Mouse (Mus musculus) Patski (cell line): Measurements from ENCODE around the gene Ubap1l. TPM values are rescaled to one million over a fixed set of nuclear protein-coding genes. Genes with fewer than 3 reads are reported as not detected.

ENCODE experiments used
- ATAC-seq: fragments of 100-300 bp; one replicate; pipeline ENCODE4 v1.8.0; 2021
- CTCF ChIA-PET: fragments of 350-600 bp; sonication (Branson Sonifier 250); formaldehyde crosslinking; loops from one replicate; lab custom pipeline; 2022; ENCODE audit warnings: inconsistent platforms; lab: Charles Lee
- POLR2A ChIA-PET: fragments of 350-600 bp; sonication (Branson Sonifier 250); formaldehyde crosslinking; loops from one replicate; lab custom pipeline; 2022; ENCODE audit warnings: antibody characterized with exemption, inconsistent platforms; lab: Charles Lee
- DNase-seq: peaks from one replicate; pipeline ENCODE4 v3.0.0-alpha.2; 2011; ENCODE audit warnings: low read depth, low spot score
- H3K27me3 ChIP-seq: fragments of 371-371 bp; one replicate; pipeline ENCODE4 v1.5.1; 2021
- CTCF ChIP-seq: fragments of 100-300 bp; IDR thresholded peaks from one replicate; pipeline ENCODE4 v1.5.1; 2021
- in situ Hi-C: fragments of 300-500 bp; cut with MboI; formaldehyde crosslinking; loops from 3 replicates; pipeline ENCODE4 v1.11.1; 2018; ENCODE audit warnings: low pct_unique_long_range_greater_than_20kb, mixed read lengths
- polyA plus RNA-seq: library from polyadenylated mRNA; unstranded; gene quantifications from one replicate; pipeline ENCODE4 v1.2.3, GENCODE M21; 2021

Gene Ubap1l
- polyA plus RNA-seq, 1 experiment from 2014 or later = 0.19 TPM

DNA sequence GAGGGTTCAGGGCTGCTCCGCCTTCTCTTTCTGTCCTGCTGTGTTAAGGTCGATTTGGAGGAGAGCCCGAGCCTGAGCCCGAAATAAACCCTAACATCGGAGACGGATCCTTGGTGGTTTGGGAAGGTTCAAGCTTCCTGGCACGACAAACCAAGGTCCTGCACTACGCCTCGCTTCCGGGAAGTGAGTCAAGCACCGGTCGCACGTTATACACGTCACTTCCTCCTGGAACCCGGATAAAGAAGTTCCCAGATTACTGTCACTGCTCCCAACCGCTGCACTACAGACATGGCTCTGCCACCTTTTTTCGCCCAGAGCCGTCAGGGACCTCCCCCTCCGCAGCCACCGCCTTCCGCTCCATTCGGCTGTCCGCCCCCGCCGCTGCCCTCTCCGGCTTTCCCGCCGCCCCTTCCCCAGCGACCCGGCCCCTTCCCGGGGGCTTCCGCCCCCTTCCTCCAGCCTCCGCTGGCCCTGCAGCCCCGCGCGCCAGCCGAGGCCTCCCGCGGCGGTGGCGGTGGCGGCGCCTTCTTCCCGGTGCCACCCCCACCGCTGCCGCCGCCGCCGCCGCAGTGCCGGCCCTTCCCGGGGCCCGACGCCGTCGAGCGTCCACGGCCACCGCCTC, 14.9 kb upstream of the Ubap1l start, which contains the start of gene Pdcd7:
TSS of gene Pdcd7 (plus strand) at position 251 of the 622 bp plus-strand sequence.
- DNase-seq = peak; percentile 79
- in situ Hi-C loops = no loop called here
- CTCF ChIA-PET = no interaction called here
- peaks cover 13% of the 10 kb centered on the region for H3K27me3 ChIP-seq
- peak; percentile 60 for ATAC-seq
- TF ChIP-seq CTCF = no peak
- POLR2A ChIA-PET = interaction anchor here (1.2 kb wide), 1 partner anchor 50 kb away, joined by 3 read pairs; no protein-coding TSS in a partner anchor

DNA sequence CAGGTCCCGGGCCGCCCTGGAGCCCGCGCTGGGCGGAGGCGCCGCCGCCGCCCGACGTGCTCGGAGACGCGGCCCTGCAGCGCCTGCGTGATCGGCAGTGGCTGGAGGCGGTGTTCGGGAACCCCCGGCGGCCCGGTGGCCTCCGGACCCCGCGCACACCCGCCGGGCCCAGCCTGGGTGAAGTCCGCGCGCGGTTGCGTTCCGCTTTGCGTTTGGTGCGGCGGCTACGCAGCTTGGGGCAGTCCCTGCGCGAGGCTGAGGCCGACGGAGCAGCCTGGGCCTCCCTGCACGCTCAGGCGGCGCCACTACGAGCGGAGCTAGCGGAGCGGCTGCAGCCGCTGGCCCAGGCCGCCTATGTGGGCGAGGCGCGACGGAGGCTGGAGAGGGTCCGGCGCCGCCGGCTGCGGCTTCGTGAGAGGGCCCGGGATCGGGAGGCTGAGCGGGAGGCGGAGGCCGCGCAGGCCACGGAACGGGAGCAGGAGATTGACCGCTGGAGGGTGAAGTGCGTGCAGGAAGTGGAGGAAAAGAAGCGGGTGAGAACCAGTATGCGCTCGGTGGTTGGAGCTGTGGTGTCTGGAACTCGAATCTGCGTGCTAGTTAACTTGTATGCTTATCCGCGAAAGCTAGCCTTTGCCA, 14.2 kb upstream of the Ubap1l start:
- POLR2A ChIA-PET = interaction anchor here (1.2 kb wide), 1 partner anchor 49 kb away, joined by 3 read pairs; no protein-coding TSS in a partner anchor
- DNase-seq = no peak
- ATAC-seq = peak; percentile 69
- peaks cover 6% of the 10 kb centered on the region for H3K27me3 ChIP-seq
- in situ Hi-C loops = no loop called here
- TF ChIP-seq CTCF = no peak
- CTCF ChIA-PET = interaction anchor here (0.5 kb wide), 1 partner anchor 36 kb away, joined by 3 read pairs; no protein-coding TSS in a partner anchor

DNA sequence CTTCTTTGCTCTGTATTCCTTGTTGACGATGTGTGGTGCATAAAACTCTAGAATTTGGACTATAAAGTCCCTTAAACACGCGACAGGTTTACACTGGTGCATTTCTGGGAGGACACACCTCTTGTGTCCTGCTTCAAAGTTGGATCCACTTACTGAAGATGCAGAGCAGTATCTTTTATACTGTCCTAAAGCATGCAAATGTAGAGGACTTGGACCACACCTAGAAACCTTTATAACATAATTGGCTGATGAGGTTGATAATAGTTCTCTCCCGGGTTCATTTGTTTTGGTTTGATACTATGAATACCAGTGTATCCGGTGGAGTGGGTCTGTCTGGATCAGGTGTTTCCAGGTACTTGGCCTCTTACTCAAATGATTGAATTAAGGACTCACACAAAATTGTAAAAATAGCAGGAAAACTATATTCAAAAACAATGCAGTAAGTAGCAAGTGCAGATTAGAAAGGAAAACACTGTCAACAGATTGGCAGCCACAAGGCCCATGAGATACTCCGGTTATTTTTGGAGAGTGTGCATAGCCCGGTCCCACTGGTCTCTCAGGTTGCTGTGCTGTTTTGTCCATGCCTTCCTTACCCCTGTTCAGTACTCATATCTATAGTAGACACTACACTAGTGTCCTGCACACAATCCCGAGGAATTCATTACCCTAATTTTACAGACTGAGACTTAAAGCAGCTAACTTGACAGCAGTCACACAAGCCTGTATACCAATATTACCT, 13.6 kb upstream of the Ubap1l start:
- ChIA-PET CTCF (interaction anchor here (0.5 kb wide), 1 partner anchor 37 kb away, joined by 3 read pairs; no protein-coding TSS in a partner anchor), POLR2A (no interaction called here)
- no peak for ATAC-seq
- in situ Hi-C loops = no loop called here
- TF ChIP-seq CTCF = no peak
- peaks cover 5% of the 10 kb centered on the region for H3K27me3 ChIP-seq
- DNase-seq = no peak

DNA sequence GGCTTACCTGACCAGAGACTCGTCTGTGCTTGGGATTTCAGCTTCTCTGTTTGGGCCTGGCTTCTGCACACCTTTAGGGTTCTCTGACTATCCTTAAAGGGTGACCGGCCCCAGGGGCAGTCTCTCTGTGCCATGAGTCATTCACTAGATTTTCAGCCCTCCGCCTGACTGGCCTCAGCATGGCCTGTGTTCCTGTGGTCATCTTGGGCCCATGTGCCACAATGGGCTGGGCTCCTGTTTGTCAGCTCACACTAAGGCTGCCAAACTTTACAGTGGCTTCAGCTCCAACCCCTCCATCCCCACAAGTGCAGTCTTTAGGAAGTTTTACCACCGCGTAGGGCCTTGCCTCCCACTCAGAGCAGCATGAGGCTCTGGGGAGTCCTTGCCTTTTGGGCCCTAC, 7.6 kb upstream of the Ubap1l start:
- CTCF ChIA-PET = no interaction called here
- DNase-seq = no peak
- H3K27me3 ChIP-seq = no peaks in the 10 kb centered on the region
- ATAC-seq = no peak
- in situ Hi-C loops = no loop called here
- no peak for TF ChIP-seq CTCF
- POLR2A ChIA-PET = no interaction called here

DNA sequence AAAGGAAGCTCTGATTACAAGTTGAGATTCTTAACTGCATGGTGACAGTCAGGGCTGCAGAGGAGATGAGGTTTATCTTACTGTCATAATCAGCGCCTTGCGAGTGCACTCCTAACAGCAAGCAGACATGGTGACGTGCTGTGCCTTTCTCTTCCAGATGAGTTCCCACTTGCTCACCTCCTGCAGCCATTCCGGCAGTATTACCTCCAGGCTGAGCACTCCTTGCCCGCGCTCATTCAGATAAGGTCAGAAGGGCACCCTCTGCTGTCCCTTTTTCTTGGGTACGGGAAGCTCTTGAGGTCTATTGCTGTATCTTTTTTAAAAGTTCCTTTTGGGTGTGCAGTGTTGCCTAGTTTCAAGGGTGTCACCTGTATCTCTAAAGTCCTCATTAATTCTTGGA, 4.3 kb upstream of the Ubap1l start:
- no peak for TF ChIP-seq CTCF
- in situ Hi-C loops = no loop called here
- ATAC-seq (no peak), DNase-seq (no peak)
- H3K27me3 ChIP-seq = no peaks in the 10 kb centered on the region
- POLR2A ChIA-PET = no interaction called here
- CTCF ChIA-PET = no interaction called here

DNA sequence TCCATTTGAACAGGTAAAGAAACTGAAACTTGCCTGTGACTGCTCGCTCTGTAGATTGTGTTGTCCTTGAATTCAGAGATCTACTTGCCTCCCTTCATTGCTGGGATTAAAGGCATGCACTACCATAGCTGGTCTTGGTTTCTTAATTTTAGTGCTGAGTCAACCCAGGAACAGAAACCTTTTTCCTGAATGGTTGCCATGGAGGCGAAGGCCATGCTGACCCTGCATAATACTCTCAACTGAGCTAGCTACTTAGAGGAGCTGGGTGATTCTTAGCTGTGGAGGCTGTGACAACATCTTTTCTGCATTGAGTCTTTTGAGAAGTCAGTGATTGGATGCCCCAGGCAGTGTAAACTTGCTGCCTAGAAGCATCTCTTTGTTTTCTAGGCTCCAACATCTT, 3.9 kb upstream of the Ubap1l start:
- DNase-seq (no peak), ATAC-seq (no peak)
- ChIA-PET CTCF (no interaction called here), POLR2A (no interaction called here)
- no peak for TF ChIP-seq CTCF
- H3K27me3 ChIP-seq = no peaks in the 10 kb centered on the region
- in situ Hi-C loops = no loop called here

DNA sequence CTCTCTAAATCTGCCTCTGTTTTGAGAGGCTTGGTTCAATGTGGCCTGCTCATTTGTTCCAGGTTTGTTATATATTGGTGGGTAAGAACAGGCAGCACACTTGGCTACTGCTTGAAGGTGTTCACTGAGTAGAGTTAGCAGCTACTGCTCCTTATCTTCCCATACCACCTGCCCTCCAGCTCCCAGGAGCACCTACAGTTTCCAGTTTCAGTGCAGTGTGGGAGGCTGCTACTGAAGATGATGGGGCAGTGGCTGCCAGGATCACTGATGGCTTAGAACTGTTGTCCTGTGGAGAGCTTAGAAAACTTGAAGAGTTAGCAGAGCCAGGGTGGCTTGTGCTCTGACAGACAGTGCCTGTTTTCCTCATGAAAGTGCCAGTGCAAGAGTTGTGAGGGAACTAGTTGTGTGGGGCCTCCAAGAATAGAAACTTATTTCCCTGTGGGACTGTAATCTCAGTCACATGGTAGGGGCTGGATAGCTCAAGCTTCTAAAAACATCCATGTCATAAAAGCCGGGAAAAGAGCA, 1.8 kb upstream of the Ubap1l start:
- no peaks in the 10 kb centered on the region for H3K27me3 ChIP-seq
- DNase-seq = no peak

DNA sequence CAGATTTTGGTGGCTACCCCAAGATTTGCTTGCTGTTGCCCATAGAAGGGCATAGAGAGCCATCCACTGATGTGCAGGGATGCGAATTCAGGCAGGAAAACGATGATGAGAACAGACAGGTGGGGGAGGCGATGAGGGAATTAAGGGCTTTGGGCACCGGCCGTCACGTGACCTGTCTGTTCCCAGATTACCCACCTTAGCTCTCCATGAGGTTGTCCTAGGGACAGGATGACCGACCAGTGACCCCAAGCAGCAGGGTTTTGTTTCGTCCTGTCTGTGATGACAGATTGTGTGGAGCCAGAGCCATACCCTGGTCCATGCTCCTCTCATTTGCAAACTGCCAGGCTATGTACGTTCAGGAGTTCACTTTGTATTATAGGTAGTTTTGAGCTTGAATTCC, 2.8 kb downstream of the Ubap1l start:
- no peaks in the 10 kb centered on the region for H3K27me3 ChIP-seq
- ATAC-seq (no peak), DNase-seq (no peak)
- ChIA-PET POLR2A (no interaction called here), CTCF (no interaction called here)
- no peak for TF ChIP-seq CTCF
- in situ Hi-C loops = loop anchor here (10.0 kb wide), 1 partner anchor 221 kb away; the partner anchor contains the start of genes Pif1 and Plekho2

More for the DNA sequence above, 1.8 kb upstream of the Ubap1l start:
- ChIA-PET POLR2A (no interaction called here), CTCF (no interaction called here)
- ATAC-seq = no peak
- in situ Hi-C loops = no loop called here
- no peak for TF ChIP-seq CTCF

DNA sequence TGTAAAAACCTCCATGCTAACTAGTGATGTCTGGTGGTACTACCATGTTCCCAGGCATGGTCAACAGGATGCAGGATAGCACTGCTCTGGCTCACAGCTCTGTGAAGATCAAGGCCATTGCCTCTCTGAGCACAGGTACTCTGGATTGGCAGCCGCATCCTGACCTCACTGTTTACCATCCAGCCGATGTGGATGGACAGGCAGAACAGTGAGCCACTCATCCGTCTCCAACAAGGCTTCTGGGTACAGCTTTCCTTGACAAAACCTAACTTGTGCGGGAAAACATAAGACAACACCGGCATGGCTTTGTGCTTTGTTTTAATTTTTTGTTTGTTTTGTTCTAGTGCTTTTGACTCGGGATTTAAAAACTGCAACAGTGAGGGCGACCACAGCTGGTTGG, 4.9 kb downstream of the Ubap1l start:
- TF ChIP-seq CTCF = no peak
- DNase-seq (no peak), ATAC-seq (no peak)
- H3K27me3 ChIP-seq = no peaks in the 10 kb centered on the region
- in situ Hi-C loops = loop anchor here (10.0 kb wide), 1 partner anchor 219 kb away; the partner anchor contains the start of genes Pif1 and Plekho2
- ChIA-PET CTCF (no interaction called here), POLR2A (no interaction called here)

DNA sequence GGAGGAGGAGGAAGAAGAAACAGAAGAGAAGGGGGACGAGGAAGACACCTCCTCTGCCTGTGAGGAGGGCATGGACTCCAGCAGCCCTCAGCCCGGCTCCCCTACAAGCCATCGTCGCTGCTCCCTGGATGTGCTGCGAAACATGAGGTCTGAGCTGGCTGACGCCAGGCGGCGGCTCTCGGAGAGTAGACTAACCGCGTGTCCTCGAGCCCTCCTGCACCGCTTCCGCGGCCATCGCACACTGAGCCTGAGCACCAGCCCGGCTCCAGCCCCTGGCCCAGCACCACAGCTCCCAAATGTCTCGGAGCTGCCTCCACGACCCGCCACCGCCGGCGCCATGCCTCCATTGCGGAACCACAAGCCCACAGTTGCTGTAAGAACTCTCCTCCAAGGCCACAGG, 10.9 kb downstream of the Ubap1l start:
- DNase-seq = no peak
- H3K27me3 ChIP-seq = no peaks in the 10 kb centered on the region
- no peak for TF ChIP-seq CTCF
- CTCF ChIA-PET = interaction anchor here (1.9 to 2.3 kb wide), 2 partner anchors 62 to 64 kb away, joined by 6 to 8 read pairs; partner anchors contain the start of gene Mtfmt
- in situ Hi-C loops = no loop called here
- POLR2A ChIA-PET = no interaction called here
- no peak for ATAC-seq
